Mouse (Mus musculus) neutrophil, adult 5-6 weeks (primary cell): ENCODE measurements around the gene Hormad2. TPM values are rescaled to one million over a fixed set of nuclear protein-coding genes. Genes with fewer than 3 reads are reported as not detected.
A peak's percentile ranks its signal among the peaks of the same experiment; 100 is the strongest.

Source experiments
- ATAC-seq: fragments of 151-379, 151-347 bp; 2 replicates; pipeline ENCODE4 v1.8.0; 2017; ENCODE audit warnings: mild to moderate bottlenecking, moderate TSS enrichment; ENCODE audit not compliant: insufficient number of reproducible peaks, poor library complexity, low FRiP score, severe bottlenecking; ENCODE audit errors: extremely low read depth
- total RNA-seq: library from RNA; stranded (forward); fragments of 200-1000 nt; gene quantifications from 2 replicates; pipeline ENCODE4 v1.2.3, GENCODE M21; 2017

Hormad2 gene
- total RNA-seq, 1 experiment from 2014 or later, result 0.58 TPM

DNA sequence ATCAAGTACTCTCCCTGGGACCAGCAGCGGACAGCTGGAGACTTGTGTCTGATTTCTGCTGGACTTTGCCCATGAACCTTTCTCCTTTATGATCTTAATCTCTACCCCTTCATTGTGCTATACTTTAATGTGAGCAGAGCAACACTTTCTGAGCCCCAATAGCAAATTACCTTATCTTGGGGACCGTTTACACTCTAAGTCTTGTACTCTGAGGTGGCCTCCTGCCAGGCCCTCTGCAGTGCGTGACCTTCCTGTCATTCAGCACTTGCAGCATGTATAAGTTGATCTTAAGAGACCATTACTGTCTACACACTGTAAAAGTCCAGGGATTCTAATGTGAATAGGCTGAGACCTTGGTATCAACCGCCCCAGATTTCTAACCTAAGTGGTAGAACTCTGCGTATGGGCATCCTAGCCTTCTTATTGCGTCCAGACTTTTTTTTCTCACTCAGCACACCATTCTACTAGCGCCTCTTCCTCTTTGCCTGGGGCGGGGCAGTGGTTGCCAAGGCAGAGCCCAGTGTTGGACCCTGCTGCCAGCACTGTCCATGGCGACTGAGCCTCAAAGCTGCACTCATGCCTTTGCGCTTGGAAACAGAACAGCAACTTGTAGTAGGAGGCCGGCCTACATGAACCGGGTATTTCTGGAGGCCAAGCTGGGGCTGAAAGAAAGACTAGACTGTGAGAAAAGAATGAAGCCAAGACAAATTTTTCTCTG, 11.7 kb upstream of the Hormad2 start:
- no peak for ATAC-seq

DNA sequence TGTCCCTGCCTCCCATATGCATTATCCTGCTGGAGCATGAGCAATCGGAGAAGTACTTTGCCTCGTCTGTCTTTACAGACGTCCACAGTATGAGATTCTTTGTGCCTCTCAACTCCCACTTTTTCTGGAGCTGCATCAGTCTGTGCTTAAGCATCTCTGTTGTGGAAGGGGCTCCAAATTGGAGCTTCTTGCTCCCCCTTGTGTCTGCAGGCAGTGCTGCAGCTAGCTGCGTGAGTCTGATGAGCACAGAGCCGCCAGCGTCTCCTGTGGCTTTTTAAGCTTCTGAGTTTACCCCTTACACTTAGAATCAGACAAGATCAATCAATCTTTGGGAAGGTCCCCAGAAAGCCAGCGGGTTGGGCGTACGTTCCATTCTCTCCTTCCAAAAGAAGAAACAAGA, 10.2 kb upstream of the Hormad2 start:
- peak; percentile 41; the same call in 1 of the 2 replicates for ATAC-seq

DNA sequence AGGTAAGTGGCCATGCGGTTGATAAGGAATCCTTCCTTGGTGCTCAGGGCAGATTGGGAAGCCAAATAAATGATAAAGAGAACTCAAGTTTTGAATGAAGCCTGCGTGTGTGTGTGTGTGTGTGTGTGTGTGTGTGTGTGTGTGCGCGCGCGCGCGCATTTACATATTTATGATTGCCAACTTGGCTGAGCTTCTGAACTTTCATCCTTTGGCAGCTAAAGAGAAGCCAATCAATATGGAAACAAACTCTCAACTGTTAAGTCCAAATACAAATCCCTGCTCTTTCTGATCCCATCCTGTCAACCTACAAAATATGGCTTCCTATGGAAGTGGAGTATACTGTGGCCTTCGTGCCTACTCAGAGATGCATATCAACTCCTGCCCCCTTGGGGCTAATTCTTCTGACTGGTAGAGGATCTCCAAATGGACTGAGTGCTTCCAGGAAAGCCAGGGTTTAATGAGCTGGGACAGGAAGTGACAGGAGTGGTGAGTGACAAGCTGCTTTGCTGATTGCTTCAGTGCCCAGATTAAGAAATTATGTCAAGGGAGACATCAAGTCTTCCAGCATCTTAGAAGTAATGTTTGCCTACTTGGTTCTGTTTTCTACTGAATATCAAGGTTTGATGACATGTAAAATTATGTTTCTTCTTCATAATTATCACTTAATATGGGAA, 5.4 kb upstream of the Hormad2 start:
- ATAC-seq, result no peak

DNA sequence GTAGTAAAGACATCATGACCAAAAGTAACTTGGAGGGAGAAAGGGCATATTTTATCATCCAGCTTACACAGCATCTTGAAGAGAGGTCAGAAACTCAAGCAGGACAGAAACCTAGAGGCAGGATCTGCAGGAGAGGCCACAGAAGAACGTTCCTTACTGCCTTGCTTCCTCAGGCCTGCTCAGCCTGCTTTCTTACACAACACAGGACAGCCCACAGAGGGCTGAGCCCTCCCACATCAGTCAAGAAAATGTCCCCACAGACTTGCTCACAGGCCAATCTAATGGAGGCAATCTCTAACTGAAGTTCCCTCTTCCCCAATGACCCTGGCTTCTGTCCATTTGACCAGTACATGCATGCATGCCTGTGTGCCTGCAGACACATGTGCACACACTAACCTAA, 1.4 kb upstream of the Hormad2 start:
- ATAC-seq, result no peak

DNA sequence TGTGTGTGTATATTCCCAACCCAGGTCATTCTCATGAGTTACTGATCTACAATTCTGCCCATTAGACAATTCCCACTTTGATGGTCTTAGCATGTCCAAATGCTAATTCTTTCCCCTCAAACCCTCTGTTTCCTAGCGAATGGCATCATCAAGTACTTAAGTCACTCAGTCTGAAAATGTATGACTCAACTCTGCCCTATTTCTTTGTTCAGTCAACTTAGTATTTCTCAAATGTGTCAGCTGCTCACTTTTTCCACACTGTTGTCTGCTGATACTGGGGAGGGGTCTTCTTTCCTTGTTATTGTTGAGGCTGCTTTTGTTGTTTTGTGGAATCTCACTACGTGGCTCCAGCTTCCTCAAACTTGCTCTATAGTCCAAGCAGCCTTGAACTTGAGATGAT, 2.7 kb downstream of the Hormad2 start:
- no peak for ATAC-seq

DNA sequence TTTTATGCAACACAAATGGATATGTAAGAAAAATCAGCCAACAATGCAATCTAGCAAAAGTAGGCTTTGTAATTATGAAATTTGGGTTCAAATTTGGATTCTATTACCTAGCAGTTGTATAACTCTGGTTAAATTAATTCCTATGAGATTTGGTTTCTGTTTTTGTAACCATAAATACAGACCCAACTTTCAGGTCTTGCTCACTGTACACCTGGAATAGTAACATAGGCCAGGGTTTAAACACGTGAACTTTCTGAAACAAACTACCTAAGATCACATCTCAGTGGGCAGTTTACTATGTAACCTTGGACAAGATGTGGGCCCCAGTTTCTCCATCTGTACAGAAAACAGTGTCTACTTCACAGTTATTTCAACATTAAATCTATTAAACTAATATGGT, 3.6 kb downstream of the Hormad2 start:
- no peak for ATAC-seq

DNA sequence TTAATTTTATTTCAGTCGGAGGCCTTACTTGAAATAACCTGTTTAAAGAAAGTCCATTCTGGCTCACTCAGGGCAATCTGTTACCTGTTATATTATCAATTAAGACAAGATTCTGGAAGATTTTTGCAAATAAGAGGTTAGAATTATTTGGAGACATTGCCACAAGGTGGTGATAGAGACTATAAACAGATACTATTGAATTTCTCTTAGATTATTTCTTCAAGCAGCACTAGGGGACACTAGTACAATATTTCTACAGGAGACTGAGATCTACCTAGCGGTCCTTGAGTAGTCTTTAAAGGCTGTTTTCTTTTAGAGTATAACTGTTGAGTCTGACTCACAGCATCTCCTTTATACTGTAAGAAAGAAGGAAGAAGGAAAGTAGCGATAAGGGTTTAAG, 4.3 kb downstream of the Hormad2 start:
- no peak for ATAC-seq

DNA sequence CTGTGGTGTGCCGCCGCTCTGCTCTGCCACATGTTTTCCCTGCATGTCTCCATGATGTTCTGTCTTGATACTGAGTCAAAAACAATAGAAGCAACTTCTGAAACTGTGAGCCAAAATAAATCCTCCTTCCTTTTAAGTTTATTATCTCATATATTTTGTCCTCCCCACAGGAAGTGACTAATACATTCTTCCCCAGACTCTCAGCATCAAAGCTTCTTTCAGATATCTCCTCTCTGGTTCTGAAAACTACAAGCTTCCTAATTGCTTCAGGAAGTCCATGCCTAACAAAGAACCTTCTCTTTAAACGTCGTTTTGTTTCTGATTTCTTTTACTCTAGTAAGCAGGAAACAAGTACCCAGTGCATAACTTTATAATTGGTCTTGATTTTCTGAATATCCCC, 6.4 kb downstream of the Hormad2 start:
- ATAC-seq, result no peak

DNA sequence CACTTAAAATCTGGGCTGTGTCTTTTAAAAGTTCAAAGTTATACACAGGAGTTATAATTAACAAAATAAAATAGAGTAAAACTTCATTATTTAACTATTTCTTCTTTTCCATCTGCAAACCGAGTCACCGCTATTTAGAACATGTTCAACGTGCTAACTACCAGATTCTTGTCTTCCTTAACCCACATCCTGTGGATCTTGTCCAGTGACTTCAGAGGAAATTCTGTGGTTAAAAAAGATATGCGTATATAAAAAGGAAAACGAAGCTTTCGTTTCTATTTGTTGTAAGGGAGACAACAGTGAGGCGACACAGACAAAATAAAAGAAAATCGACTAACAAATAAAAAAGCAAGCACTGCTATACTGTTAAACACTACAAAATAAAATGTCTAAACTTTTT, 17.1 kb downstream of the Hormad2 start:
- ATAC-seq, result no peak

DNA sequence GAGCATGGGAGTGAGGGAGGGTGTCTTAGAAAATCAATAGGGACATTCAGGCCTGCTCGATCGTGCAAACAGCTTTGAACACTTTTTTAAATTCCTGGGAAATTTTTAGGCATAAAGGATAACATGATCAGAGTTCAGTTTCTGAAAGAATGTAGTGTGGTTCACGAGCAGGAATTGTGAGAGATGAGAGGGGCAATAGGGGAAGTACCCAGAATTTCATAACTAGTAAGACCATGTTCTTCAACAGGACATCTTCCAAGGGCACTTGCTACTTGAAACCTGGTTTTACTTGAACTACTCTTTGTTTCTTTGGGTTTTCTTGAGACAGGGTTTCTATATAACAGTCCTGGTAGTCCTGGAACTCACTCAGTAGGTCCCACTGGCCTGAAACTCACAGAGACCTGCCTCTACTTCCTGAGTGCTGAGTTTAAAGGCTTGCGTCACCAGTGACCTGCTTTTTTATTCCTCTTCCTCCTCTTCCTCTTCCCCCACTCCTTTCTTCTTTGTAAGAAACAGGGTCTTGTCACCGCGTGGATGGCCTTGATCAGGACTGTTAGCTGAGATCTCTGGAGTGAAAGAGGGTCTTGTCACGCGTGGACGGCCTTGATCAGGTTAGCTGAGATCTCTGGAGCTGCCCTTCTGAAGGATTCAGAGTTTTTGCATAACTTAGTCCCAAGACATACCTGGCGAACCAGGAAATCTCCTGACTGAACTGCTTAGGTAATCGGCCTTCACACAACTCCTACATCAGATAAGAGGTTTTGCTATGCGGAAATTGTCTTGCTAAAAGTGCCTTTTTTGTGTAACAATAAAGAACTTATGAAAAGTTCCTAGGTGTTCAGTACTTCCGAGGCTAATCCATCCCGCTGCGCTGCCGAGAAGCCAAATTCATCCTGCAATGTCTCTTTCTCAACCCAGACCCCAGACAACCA, 18.1 kb downstream of the Hormad2 start:
- ATAC-seq, result no peak

DNA sequence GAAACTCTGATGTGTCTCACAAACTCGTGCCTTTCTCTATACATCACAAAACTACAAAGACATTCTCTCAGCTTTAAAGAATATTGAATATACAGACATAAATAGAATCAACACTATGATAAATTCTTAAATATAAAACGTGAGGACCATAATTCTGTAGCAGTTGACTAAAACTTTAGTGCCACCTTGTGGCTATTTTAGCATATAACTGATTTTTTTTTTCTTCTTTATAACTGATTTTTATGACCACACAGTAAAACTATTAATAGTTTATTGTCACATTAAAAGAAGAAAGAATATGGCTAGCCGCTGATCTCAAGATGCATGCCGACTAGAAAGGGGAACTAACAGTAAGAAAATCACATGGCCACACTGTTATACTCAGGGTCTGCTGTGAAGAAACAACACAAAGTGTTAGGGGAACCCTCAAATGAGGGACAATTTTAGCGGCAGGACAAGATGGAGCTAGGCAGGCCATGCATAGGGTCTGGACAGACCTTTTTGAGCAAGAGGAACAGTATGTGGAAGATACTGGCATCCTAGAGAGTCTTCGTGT, 18.9 kb downstream of the Hormad2 start:
- no peak for ATAC-seq

DNA sequence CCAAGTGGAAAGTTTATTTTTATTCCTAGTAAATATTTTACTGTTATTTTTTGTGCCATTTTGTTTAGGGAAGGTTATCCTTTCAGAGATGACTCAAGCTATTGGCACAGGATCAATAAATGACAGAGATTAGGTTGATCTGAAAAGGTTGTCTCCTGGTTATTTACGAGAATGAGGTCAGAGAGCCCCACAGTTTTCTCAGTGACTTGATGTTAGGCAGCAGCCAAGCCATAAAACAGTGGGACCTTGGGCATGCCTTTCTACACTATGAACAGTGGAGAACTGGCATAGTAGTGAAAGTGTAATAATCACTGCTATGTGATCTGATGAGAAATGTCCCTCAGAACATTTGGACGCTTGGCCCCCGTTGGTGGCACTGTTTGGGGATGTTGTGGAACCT, 22.9 kb downstream of the Hormad2 start:
- ATAC-seq, result no peak

DNA sequence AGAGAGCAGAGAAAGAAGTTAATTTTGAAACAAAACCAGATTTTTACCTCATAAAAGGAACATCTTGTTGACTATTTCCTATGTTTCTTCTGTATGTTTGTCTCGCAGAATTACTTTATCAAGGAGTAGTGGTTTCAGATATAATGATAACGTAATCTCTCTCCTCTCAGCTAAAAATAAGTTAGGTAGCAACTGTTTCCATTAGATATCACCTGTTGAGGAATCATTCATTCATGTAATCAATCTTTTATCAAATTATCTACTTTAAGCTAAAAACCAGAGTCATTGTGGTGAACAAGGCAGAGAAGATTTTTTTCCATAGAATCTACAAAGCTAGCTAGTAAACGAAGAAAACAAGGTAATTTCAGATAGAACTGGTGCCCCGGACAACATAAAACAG, 28.6 kb downstream of the Hormad2 start:
- ATAC-seq, result no peak

DNA sequence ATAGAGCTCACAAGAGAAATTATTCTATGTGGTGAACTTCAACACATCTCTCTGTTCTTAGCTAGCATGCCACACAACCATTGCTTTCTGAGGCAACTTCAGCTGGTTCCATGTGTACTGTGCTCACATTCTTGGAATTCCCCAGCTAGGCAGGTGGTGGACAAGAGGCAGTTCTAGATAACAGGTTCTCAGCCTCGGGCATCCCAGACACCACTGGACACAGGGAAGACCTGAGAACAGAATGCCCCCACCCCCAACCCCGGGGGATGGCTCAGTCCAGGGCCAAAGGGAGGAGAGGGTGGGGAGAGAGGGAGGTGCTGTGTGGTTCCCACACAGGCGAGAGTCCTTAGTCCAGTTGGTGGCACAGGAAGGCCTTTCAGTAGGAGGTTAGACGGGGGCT, 36.6 kb downstream of the Hormad2 start:
- ATAC-seq, result no peak

DNA sequence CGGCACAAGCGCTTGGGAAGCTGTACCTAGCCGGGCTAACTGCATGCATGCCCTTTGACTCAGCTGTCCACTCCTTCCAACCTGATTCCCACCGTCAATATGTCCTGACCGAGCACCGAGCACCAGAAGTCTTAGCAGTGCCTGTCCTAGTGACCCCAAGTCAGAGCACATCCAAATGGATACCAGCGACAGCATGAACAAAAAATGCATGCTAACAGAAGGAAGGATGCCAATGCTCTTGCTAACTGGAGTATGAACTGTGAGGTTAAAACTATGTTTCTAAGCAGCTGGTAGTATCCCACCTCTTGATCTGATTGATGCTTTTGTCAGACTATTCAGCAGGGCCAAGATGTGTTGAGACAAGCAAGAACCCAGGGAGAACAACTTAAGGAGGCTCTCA, 37.5 kb downstream of the Hormad2 start:
- no peak for ATAC-seq

DNA sequence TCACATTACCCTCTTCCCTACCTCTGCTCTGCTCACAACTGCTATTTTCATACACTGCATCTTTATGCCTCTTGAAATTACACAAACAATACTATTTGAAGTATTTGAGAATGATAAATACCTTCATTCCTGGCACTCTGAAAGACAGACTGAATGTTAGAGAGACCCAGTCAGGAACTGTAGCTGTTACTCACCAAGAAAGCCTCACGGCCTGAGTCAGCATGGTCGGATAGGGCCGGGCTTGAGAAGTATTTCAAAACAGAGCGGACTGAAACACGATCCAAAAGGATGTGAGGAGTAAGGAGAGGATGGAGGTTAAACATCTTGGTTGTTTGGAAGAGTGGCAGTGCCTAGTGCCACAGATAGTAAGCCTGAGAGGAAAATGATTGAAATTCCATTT, 39.7 kb downstream of the Hormad2 start:
- no peak for ATAC-seq

DNA sequence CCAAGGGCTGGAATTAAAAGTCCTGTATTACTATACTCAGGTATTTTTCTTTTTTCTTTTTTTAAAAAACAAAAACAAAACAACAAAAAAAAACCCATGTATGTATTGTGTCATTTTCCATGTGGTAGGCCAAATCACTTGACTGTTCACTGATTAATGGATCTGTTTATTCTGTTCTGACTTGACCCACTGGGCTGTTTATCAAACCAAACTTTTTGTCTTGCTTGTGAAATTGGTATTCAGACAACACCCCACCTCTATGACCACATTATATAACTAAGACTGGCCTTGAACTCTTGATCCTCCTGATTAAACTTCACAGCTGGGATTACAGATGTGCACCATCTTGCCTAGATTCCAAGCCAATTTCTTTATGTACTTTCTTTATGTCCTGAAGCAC, 46.7 kb downstream of the Hormad2 start:
- no peak for ATAC-seq

DNA sequence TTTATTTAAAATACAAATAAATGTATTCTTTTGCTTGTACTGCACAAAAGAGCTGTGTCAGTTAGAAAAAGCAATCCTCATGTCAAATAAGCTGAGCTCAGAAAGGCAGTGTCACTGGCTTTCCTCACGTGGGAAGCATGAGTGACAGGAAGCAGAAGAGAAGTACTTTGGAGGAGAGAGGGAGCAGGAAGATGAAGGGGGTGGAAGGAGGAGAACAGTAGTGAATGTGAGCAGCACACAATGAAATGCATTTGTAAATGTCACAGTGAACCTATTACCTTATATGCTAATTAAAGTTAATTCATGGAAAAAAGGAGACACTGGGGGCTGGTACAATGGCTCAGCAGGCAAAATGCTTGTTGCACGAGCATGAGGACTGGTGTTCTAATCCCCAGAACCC, 52.9 kb downstream of the Hormad2 start:
- no peak for ATAC-seq

DNA sequence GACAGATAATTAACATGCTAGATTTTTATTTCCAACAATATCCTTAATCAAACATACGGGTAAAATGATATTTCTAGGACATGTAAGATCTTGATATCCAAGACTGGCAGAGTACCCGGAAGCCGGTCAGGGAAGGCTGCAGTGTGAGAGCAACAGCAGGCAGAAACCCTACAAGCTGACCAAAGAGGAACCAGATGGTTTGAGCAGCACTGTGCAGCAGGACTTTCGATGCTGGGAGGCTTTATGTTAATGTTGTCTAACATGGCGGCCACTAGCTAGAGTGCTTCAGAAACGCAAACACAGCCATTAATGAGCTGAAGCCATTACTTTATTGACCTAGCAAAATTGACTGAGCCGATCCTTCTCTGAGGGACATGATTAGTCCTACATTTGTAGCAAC, 58.6 kb downstream of the Hormad2 start:
- no peak for ATAC-seq

DNA sequence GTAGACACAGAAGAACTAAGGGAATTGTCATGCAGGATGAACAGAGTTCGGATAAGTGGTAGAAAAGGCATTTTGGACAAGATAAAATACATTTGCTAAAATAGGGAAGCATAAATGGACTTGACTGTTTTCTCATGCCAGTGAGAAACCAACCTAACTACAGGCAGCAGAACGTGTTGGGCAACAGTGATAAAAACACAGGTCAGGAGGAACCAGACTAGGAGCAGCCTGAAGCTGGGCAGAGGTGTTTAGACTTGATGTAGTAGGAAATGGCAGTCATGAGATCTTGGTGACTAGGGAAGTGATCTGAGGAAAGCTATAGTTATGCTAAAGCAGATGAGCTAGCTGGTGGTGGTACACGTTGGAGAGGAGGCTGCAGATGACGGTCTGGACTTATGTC, 61.0 kb downstream of the Hormad2 start:
- ATAC-seq, result no peak
